Mouse (Mus musculus) layer of hippocampus, adult 9-11 months (tissue): Measurements from ENCODE around the gene Naa20.
"Not testable (repeated sequence)": the region's sequence is repeated elsewhere in the genome, so short reads cannot be mapped to it uniquely, and the experiment has no call there.

ENCODE experiments used
- DNase-seq: peaks from one replicate; pipeline ENCODE4 v3.0.0; 2022

The Naa20 gene

GRCm38 (mm10) chr2:145884913-145885785 is 16.8 kb upstream of the Naa20 start:
- DNase-seq: peak; percentile 56

GRCm38 (mm10) chr2:145887937-145888765 is 13.7 kb upstream of the Naa20 start:
- peak; percentile 88 for DNase-seq

GRCm38 (mm10) chr2:145888766-145889480 is 13.0 kb upstream of the Naa20 start:
- peak; percentile 70 for DNase-seq

GRCm38 (mm10) chr2:145890571-145890970 is 11.3 kb upstream of the Naa20 start:
- DNase-seq: no peak

GRCm38 (mm10) chr2:145893756-145894155 is 8.1 kb upstream of the Naa20 start:
- DNase-seq: no peak

- DNase-seq: no peak
These were observed 3.8 kb upstream of the Naa20 start for GRCm38 (mm10) chr2:145898106-145898505.

- not testable (repeated sequence) for DNase-seq
These were observed 1.6 kb upstream of the Naa20 start for GRCm38 (mm10) chr2:145900318-145900717.

GRCm38 (mm10) chr2:145903061-145903901 is 1.4 kb downstream of the Naa20 start:
- peak; percentile 89 for DNase-seq

GRCm38 (mm10) chr2:145903983-145904616 is 2.2 kb downstream of the Naa20 start:
- DNase-seq: no peak

- no peak for DNase-seq
These were observed 3.3 kb downstream of the Naa20 start for GRCm38 (mm10) chr2:145905156-145905555.

- DNase-seq: not testable (repeated sequence)
These were observed 4.0 kb downstream of the Naa20 start for GRCm38 (mm10) chr2:145905884-145906283.

- DNase-seq: no peak
These were observed 19.2 kb downstream of the Naa20 start for GRCm38 (mm10) chr2:145920941-145921650.

GRCm38 (mm10) chr2:145934339-145935231 is 32.7 kb downstream of the Naa20 start, which contains the start of the genes Cfap61 and Crnkl1:
Gene Cfap61 (plus strand): TSS chr2:145934784.
Gene Crnkl1 (minus strand): TSS chr2:145935014.
- peak; percentile 95 for DNase-seq

GRCm38 (mm10) chr2:145936975-145937374 is 35.1 kb downstream of the Naa20 start:
- DNase-seq: no peak

GRCm38 (mm10) chr2:145941403-145941802 is 39.5 kb downstream of the Naa20 start:
- DNase-seq: no peak

GRCm38 (mm10) chr2:145944286-145944685 is 42.4 kb downstream of the Naa20 start:
- DNase-seq: no peak

GRCm38 (mm10) chr2:145948402-145948954 is 46.6 kb downstream of the Naa20 start:
- DNase-seq: no peak

- DNase-seq: no peak
These were observed 47.7 kb downstream of the Naa20 start for GRCm38 (mm10) chr2:145949475-145950068.

GRCm38 (mm10) chr2:145950239-145950638 is 48.3 kb downstream of the Naa20 start:
- DNase-seq: no peak
